Mouse (Mus musculus): Measurements from ENCODE around the gene Pkd1l3.

Pkd1l3 gene

DNA sequence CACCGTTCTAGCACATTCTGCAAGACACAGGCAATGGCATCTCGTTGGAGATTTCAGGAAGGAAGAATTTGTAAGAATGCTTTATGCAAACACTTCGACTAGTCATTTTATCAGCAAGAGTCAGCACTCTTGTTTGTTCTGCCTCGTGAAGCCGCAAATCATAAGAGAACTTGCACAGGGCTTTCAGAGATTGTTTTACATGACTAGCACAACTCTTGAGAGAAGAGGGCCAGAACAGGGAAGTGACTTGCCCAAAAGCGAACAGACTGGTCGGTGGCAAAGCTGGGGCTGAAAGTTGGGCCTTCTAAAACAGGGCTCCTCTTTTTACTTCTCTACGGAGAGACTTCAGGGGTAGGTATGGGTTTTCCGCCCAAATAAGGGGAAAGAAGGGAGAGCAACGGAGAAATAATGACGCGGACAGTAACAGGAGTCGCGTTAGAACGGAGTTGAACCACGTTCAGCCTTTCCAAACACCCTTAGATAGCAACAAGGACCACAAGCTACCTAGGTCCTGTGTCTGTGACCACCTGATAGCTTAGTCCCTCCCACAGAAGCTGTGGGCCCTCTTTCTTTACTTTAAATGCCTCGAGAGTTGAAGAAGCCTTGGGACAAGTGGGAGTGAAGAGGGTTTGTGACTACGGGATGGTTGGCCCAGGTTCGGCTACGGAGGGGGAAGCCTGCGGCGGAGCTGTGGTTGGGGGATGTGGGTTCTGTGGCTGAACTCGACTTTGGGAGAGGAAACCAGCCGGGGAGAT lies 90.4 kb downstream of the Pkd1l3 start:
- no peak for DNase-seq (ENCODE audit: low read depth)

DNA sequence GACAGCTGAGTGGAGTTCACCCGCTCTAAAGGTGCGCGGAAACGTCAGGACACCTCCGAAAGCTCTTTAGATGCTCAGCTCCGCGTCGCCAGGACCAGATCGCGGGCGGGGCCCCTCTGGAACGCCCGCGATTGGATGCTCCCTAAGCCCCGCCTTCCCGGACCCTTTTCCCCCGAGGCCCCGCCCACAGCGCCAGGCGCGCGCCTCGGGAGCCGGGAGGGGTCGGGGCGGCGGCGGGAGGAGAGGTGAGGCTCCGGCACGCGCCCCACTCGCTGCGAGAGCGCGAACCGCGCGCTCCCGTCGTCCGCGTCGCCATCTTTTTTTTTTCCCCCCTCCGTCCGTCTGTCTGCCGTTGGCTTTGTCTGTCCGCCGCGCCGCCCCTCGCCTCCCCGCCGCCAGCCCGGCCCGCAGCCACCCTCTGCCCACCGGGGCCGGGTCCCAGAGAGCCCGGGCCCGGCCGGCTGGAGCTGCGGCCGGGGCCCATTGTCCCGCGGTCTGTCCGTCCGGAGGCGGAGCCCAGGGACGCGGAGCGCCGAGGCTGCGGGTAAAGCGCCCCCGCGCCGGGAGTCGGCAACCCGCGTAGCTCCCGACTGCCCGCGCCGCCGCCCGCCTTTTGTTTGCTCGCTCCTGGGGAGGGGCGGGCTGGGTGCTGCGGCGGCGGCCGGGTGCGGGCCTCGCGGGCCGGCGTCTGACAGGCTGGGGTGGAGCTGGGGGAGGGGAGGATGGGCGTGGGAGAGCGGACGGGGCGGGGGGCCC lies 91.2 kb downstream of the Pkd1l3 start, which contains the start of gene Zfp821:
Zfp821 (plus strand) TSS at position 227 of the 756 bp plus-strand sequence.
- DNase-seq (ENCODE audit: low read depth) = peak; percentile 88

DNA sequence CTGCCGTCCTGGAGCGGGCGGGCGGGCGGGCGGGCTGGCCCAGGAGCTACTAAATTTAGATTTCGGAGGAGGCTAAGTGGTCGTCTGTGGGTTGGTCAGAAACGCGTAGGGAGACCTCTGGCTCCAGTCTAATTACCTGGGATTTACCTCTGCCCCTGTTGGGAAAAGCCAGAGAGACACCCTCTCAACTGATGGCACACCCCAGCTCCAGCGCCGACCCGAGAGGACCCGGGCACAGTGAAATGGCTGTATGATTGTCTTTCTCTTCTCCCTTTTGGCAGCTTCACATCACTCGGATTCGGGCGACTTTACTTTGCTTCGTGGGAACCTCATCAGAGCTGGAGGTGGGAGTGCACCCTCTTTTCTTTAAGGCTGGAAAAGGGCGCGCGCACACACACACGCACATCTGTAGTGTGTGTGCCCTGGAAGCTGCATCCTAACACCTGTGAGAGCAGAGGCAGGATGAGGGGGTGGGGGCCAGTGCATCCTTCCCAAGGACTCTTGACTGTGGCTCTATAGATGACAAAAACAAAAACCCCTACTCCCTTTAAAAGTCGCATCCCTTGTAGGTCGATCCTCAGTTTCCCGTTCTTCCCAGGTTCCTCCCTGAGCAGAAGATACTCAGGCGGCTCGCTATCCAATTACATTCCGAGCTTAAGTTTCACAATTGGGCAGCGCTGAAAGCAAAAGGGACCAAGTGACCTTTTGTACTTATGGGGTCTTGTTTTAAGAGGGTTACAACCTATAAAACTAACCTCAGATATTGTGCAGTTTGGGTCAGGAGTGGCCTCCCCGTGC lies 92.0 kb downstream of the Pkd1l3 start:
- DNase-seq (ENCODE audit: low read depth) = peak; percentile 42

DNA sequence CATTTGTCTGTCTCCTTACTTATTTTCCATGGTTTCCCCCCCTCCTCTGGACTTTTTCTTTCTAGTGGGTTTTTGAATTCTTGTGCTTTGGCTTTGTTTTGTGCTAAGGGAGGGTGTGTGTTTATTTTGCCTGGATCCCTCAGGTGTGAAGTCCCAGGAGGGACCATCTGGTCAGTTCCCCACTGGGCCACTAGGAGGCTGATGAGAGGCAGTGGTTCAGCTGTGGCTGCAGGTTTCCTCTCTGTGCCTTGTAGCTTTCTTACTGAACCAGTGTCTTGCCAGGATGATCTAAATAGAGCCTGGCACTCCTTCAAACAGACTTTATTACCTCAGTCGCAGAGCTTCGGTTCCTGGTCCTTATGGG lies 92.5 kb downstream of the Pkd1l3 start:
- peak; percentile 88 for DNase-seq (ENCODE audit: low read depth)

DNA sequence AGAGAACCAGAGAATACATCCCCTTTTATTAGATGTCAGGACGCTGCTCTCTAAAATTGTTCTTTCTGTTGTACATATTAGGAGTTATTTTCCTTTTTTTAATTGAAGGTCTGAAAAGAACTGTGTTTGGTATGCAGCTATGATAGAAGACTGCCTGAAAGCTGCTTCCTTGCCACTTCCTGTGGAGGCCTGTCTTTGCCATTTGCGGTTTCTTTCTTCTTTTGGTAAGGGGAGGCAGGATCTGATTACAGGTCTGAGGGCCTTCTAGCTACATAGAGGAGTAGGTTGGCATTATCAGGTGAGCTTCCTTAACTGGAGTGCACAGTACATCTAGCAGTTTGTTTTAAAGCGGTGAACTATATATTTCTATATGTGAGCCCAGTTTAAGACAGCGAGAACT lies 93.6 kb downstream of the Pkd1l3 start:
- peak; percentile 77 for DNase-seq (ENCODE audit: low read depth)

DNA sequence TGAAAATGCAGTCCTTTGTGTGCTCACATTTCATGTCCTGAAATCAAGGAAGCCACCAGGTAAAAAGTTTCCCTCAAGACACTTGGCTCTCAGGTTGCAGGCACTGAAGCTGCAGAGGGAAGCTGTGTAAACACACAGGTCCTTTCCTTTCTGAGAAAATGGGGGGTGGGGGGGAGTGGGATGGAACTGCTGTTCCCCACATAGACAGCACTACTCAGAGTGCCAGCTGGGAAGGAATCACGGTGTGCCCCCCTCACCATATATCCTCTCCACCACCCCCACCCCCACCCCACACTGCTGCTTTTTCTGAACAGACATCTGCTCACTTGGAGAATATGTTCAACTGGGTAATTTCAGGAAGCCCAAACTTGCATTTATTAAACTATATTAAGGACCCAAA lies 98.2 kb downstream of the Pkd1l3 start:
- no peak for DNase-seq (ENCODE audit: low read depth)

DNA sequence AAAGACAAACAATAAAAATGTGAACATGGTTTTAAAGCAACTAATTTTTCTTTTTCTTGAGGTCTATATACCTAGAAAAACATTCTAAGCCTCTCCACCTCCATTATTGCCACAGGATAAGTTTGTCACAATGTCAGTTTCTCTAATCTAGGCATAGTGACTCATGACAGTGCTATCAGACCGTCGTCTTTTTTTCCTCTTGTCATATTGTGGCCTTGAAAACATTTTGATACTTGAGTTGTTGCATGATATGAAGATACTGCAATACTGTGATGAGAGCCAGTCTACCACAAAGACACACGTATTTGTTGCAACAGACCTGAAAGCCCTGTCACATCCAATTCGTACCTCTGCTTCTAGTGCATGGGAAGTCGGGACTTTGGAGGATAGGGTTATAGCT lies 100.6 kb downstream of the Pkd1l3 start:
- no peak for DNase-seq (ENCODE audit: low read depth)

Measured in naive thymus-derived CD4-positive, alpha-beta T cell, adult 2 months (primary cell).